ENCODE assay signal across 10 mouse cellular contexts in the genomic region with DNA sequence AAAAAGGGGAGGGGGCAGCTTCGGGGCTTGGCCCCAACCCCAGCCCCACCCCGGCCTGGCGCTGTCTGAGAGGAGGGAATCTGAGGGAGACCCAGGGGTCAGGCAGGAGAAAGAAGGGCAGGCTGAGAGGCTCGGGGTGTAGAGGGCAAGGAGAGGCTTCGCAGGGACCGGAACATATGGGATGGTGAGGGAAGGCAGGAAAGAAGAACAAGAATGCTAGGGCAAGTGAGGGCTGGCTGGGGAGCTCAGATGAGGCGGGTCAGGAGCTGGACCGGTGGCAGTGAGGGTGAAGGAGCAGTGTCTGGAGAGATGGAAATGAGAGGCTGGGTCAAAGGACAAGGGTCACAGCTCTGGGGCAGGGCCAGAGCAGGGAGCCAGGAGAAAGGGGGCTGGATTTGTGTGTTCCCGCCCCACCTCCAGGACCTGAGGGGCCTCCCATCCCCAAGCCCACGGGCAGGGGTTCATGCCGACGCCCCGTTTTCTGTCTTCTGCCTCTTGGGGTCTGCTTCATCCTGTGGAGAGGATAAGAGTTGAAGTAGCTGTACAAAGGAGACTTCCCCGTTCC. TPM values are rescaled to one million over a fixed set of nuclear protein-coding genes. Genes with fewer than 3 reads are reported as not detected.
A peak's percentile ranks its signal among the peaks of the same experiment; 100 is the strongest.
DNase-seq lines count a peak whose midpoint lies in the region; ATAC-seq and TF ChIP-seq lines count a peak whose summit lies in the region.
"Had no signal": no experiment of that assay in that cellular context is flagged by ENCODE, and none has a peak within 500 bp of the region (broad histone marks: within the 10 kb centered on the region; RNA-seq: fewer than 3 reads in every experiment).

No protein-coding gene starts in this region.

- H3K36me3 ChIP-seq in neural tube, embryonic 12.5 days, result peaks cover 24% of the 10 kb centered on the region

- TF ChIP-seq CTCF in cerebellum, adult 2 months (IDR thresholded peaks at IDR 0.05; ENCODE audit: borderline replicate concordance, insufficient read depth, low read depth, low read length), result no peak
- no peak for TF ChIP-seq CTCF in layer of hippocampus, adult 2 months (conservative IDR thresholded peaks at IDR 0.05)

- H3K4me1 ChIP-seq in cerebellum, adult 2 months (ENCODE audit: control insufficient read depth, insufficient read depth, low read length), result peaks cover 11% of the 10 kb centered on the region
- peaks cover 52% of the 10 kb centered on the region for H3K4me1 ChIP-seq in neural tube, embryonic 12.5 days

- peak; percentile 23 for DNase-seq in cerebellum, adult 11 months
- DNase-seq in cerebellum, adult 2 months, result no peak
- DNase-seq in neural tube, embryonic 10.5 days (ENCODE audit: extremely low spot score, low spot score), result no peak
- DNase-seq in kidney, postnatal 25 days, result peak; percentile 64 to 86
- DNase-seq in yolk sac, embryonic 10.5 days (ENCODE audit: low spot score), result peak; percentile 83
- no peak for DNase-seq in layer of hippocampus, adult 2 months (ENCODE audit: low spot score in 2 of 2)
- no peak for DNase-seq in spleen, adult 12 weeks (ENCODE audit: low spot score)
- DNase-seq: liver, postnatal 0 days had no signal

- no peak for TF ChIP-seq POLR2A in cerebellum, adult 2 months (IDR thresholded peaks at IDR 0.05; ENCODE audit: borderline replicate concordance, insufficient read depth, low read length)

- 38% methylated on average over 14 of the region's 14 CpGs for WGBS in cerebellum, adult 2 months
- 69% methylated on average over 14 of the region's 14 CpGs for WGBS in neural tube, embryonic 12.5 days

- H3K27me3 ChIP-seq in cerebellum, adult 2 months (ENCODE audit: control insufficient read depth, insufficient read depth, low read length), result no peaks in the 10 kb centered on the region
- peaks cover 10% of the 10 kb centered on the region; the same call in 1 of the 2 replicates for H3K27me3 ChIP-seq in neural tube, embryonic 12.5 days (replicated peaks)

- no peak overlapping the region for H3K27ac ChIP-seq in cerebellum, adult 2 months (ENCODE audit: insufficient read depth, low read length)
- peak overlapping the region; percentile 37; the same call in 1 of the 2 replicates for H3K27ac ChIP-seq in neural tube, embryonic 12.5 days
- no peak overlapping the region; the same call in 1 of the 2 replicates for H3K27ac ChIP-seq in layer of hippocampus, adult 2 months

- ATAC-seq in neural tube, embryonic 12.5 days (ENCODE audit: low FRiP score, low read depth), result no peak
- ATAC-seq: liver, postnatal 0 days had no signal

- no peak overlapping the region for H3K9ac ChIP-seq in neural tube, embryonic 12.5 days
- H3K9ac ChIP-seq: liver, postnatal 0 days had no signal

- peak overlapping the region; percentile 96; the same call in 1 of the 2 replicates for H3K4me2 ChIP-seq in neural tube, embryonic 12.5 days (replicated peaks)

- H3K4me3 ChIP-seq in cerebellum, adult 2 months (replicated peaks; ENCODE audit: insufficient read depth, low read depth, low read length), result no peak overlapping the region
- no peak overlapping the region for H3K4me3 ChIP-seq in neural tube, embryonic 12.5 days
- H3K4me3 ChIP-seq in layer of hippocampus, adult 2 months, result no peak overlapping the region

- no peaks in the 10 kb centered on the region for H3K9me3 ChIP-seq in neural tube, embryonic 12.5 days

RNA-seq across cellular contexts. Expression of gene Lag3, which starts 2.3 kb away (rescaled TPM):
- 1.5 TPM in 2 replicates for polyA plus RNA-seq in cerebellum, adult 2 months (2012; rRNA removed)
- 1.8 and 2.2 TPM in 2 replicates for polyA plus RNA-seq in neural tube, embryonic 12.5 days (2016; fragmentation: Nextera tagmentation; extraction: Ambion mirVana)
- total RNA-seq in layer of hippocampus, adult 2 months (2021), result 1 to 10 TPM; 1.3 to 1.7 TPM

RNA-seq across cellular contexts. Expression of gene Ptms, which starts 6.1 kb away (rescaled TPM):
- 958 and 983 TPM in 2 replicates for polyA plus RNA-seq in cerebellum, adult 2 months (2012; rRNA removed)
- polyA plus RNA-seq in neural tube, embryonic 12.5 days (2016; fragmentation: Nextera tagmentation; extraction: Ambion mirVana), result 718 and 773 TPM in 2 replicates
- 1,000 to 10,000 TPM in 1 of 2 experiments, 100 to 1,000 TPM in 1; 991 to 1,057 TPM for total RNA-seq in layer of hippocampus, adult 2 months (2021)

RNA-seq across cellular contexts. Expression of gene Mlf2, which starts 17.4 kb away (rescaled TPM):
- polyA plus RNA-seq in cerebellum, adult 2 months (2012; rRNA removed), result 669 and 677 TPM in 2 replicates
- 546 and 556 TPM in 2 replicates for polyA plus RNA-seq in neural tube, embryonic 12.5 days (2016; fragmentation: Nextera tagmentation; extraction: Ambion mirVana)
- 100 to 1,000 TPM; 627 to 642 TPM for total RNA-seq in layer of hippocampus, adult 2 months (2021)

RNA-seq across cellular contexts. Expression of gene Cd4, which starts 25.8 kb away (rescaled TPM):
- polyA plus RNA-seq in cerebellum, adult 2 months (2012; rRNA removed), result 0.05 and 0.26 TPM in 2 replicates
- polyA plus RNA-seq in neural tube, embryonic 12.5 days (2016; fragmentation: Nextera tagmentation; extraction: Ambion mirVana), result 0.06 TPM in 1 of 2 replicates, not detected in the other
- total RNA-seq in layer of hippocampus, adult 2 months (2021), result under 1 TPM; 0.18 to 0.47 TPM

RNA-seq across cellular contexts. Expression of gene Gpr162, which starts 50.0 kb away (rescaled TPM):
- 177 and 183 TPM in 2 replicates for polyA plus RNA-seq in cerebellum, adult 2 months (2012; rRNA removed)
- polyA plus RNA-seq in neural tube, embryonic 12.5 days (2016; fragmentation: Nextera tagmentation; extraction: Ambion mirVana), result 14.7 and 16.3 TPM in 2 replicates
- 100 to 1,000 TPM; 181 to 199 TPM for total RNA-seq in layer of hippocampus, adult 2 months (2021)
- total RNA-seq: neutrophil, adult 5-6 weeks had no signal

Comparison
In these comparisons a context has a peak if more than half of its experiments do, and no peak if none do; other contexts are left out.
1. DNase-seq: peak in cerebellum, adult 11 months (single experiment), kidney, postnatal 25 days (2 of 2) and yolk sac, embryonic 10.5 days (single experiment); none in cerebellum, adult 2 months (0 of 2), neural tube, embryonic 10.5 days (single experiment), layer of hippocampus, adult 2 months (0 of 2) and spleen, adult 12 weeks (single experiment).